Mouse (Mus musculus): Measurements from ENCODE around the gene Fga. TPM values are rescaled to one million over a fixed set of nuclear protein-coding genes. Genes with fewer than 3 reads are reported as not detected.

Fga gene
- not detected for total RNA-seq (2023)

DNA sequence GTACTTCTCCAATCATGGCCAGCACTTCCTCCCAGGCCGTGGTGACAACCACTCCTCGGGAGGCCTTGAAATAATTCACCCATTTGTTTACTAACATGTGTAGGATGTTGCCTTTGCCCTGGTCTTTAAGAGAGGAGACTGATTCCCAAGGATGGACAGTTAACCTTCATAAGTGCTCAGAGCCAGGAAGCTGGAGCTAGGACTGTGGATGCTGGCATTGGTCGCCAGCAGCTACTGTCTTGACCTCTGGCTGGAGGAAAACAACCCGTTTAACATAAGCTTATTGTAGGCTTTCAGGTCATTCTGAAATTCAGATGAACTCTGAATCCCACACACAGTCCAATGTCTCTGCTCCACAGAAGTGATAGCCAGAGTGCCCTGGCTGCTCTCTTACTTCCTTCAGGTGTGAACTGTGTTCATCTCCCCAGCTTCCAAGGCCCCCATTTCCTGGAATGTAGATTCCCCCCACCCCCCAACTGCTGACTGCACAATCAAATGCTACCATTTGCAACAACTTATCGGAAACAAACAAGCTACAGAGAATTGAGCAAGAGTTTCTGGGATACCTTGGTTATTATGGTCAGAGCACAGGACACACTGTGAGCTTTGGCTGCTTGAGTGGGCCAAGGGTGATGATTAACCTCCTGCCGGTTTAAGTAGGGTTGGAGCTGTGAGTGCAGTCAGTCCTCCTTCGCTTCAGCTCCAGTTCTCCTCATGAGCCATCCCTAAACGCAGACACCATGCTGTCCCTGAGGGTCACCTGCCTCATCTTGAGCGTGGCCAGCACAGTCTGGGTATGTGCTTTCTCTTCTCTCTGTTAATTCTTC is at the start of gene Fga:
TSS of gene Fga (plus strand) at position 602 of the 827 bp plus-strand sequence.

DNA sequence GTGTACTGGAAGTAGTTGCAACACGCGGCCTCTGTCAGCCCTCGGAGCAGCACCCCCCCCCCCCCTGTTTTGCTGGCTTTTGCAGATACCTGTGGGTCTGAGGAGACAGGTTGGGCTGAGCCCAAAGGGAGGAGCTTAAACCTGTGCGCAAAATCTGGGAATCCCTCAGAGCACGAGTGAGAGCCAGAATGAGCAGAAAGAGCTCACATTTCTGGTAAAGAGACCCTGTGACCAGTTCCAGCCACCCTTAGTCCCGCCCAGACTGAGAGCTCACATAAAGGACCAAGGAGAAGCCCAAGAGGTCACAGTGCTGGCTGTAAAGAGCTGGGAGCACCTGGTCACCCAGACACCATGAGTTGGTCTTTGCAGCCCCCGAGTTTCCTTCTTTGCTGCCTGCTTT is 18.3 kb upstream of the Fga start, which contains the start of gene Fgg:
TSS of gene Fgg (plus strand) at position 168 of the 400 bp plus-strand sequence.

DNA sequence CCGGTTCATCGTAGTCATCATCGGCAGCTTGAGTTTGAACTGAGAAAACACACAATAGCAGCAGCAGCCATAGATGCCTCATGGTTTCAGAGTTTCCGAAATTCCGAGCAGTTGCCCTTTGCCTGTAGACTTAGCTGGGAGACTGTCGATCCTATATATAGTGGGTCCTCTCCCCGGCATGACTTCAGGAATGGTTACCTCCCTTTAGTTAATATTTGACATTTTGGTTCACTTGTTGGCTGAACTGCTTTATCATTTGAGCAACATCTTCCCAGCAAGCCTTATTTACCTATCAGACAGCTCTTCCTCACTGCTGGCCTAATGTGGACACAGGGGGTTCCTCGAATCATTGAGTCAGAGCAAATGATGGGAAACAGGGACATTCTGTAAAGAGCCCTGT is 23.8 kb downstream of the Fga start, which contains the start of gene Fgb:
TSS of gene Fgb (minus strand) at position 184 of the 400 bp plus-strand sequence.

DNA sequence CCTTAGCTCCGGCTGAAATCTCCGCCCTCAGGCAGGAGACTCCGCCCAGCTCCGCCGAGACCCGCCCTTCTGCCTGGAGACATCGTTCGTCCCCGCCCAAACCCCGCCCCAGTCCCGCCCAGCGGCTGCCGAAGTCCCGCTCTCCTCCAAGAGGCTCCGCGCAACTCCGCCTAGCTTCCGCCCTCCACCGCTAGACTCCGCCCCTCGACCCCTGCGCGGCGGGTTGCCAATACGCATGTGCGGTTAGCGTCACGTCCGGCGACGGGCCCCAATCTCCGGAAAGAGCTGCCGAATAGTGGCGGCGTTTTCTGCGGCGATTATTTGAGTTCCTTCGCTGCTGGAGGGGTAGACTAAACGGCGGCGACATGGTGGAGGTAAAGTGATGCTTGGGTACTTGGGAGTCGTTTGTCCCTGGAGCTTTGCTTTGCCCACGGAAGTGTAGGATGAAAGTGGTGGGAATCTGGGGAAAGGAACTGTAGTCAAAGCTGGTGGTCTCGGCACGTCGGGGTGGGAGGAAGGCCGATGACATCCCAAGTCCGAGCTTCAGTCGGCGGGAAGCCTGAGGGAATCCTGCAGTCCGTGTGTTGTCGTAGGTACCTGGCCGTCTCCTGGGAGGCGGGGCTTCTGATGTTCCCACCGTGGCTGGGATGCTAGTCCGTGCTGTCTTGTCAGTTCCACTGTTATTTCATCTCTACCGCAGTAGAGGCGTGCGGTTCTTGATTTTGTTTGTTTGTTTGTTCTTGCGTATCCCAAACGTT is 29.6 kb downstream of the Fga start, which contains the start of gene Plrg1:
TSS of gene Plrg1 (plus strand) at position 242 of the 758 bp plus-strand sequence.

Other genes starting within 250 kb of the Fga start
- gene Rbm46, start 149.6 kb upstream of the Fga start, total RNA-seq (2023), result not detected
- not detected for gene Lrat, start 122.1 kb upstream of the Fga start, total RNA-seq (2023)
- gene Fgg, start 18.4 kb upstream of the Fga start, total RNA-seq (2023), result not detected
- gene Fgb, start 23.8 kb downstream of the Fga start, total RNA-seq (2023), result not detected
- 10 to 100 TPM; 47.6 to 50.3 TPM for gene Plrg1, start 29.4 kb downstream of the Fga start, total RNA-seq (2023)
- gene Dchs2, start 101.9 kb downstream of the Fga start, total RNA-seq (2023), result not detected

Measured in neutrophil, adult 59 days (primary cell).